Mouse (Mus musculus): ENCODE measurements around the gene Slc22a15.

The Slc22a15 gene

DNA sequence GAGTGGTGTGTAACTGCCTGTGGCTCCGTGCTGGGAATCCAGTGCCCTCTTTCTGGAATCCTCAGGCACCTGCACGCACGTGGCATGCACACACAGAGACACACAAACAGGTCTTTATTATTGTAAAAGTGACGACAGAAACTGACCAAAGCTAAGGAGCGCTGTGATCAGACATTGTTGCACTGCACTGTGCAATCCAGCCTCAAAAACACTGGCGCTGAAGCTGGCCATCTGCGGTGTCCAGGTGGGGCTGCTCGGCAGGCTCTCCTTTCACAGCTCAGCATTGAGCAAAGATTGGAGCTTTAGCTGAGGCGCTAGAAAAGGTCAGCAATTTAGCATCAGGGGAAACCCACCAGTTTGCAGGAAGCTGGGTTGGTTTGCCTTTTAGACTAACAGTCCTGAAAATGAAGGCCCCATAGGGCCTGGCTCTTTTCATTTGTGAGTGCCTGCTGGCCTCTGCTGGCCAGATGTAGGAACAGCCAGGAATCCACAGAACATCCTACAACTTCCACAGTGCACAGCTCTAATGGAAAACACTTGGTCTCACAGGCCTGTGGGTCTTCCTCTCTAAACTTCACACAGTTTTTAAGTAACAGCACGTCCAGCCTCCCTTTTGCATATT is 111.8 kb downstream of the Slc22a15 start:
- DNase-seq (ENCODE audit: low spot score in 2 of 2): peak; percentile 54 to 63

DNA sequence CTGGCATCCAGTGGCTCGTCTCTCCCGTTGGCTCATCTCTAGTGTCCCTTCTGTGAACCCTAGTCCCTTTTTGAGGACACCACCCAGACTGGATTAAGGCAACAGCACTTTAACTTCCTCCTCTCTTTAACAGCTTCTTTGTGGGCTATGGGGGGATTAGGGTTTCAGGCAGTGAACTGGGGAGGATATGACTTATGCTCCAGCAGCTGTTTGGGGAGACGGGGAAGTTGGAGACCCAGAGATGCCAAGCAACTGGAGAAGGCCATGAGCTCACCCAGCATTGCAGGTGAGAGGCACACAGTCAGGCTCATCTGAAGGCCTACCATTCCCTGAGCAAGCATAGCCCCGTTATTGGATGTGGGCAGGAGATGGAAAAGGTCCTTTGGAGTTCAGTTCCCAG is 112.3 kb downstream of the Slc22a15 start:
- DNase-seq (ENCODE audit: low spot score in 2 of 2): no peak

DNA sequence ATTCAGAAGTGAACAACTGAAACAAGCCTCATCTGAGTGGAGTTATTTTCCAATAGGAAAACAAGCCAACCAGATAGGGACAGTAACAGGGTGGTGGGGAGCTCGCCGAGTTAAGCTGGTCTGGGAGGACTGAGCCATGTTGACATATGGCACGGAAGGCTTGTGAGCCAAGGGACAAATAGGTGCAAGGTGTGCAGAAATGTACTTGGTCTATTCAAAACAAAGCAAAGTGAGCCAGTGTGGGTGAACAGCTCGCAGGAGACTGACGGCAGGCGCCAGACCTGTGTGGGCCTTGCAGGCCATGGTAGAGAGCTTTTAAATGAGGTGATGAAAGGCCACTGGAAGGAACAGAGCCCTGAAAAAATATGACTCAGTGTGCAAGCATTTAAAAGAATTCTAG is 116.6 kb downstream of the Slc22a15 start:
- DNase-seq (ENCODE audit: low spot score in 2 of 2): no peak

DNA sequence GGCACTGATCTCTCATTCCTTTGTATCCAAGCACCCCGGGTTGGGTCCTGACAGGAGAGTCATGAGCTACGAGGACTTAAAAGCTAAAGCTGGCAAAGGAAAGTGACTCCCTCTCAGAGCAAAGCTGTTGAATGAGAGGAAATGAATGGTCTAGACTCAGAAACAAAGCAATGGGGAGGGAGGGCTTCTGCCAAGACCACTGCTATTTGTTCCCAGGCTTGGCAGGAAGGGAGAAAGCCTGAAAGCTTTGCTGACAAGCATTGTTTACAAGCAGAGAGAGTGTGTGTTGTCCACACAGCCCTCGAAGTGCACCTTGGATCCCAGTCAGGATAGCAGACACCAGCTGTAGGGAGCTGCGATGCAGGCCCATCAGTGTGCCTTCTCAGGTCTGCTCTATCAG is 117.3 kb downstream of the Slc22a15 start:
- DNase-seq (ENCODE audit: low spot score in 2 of 2): no peak

DNA sequence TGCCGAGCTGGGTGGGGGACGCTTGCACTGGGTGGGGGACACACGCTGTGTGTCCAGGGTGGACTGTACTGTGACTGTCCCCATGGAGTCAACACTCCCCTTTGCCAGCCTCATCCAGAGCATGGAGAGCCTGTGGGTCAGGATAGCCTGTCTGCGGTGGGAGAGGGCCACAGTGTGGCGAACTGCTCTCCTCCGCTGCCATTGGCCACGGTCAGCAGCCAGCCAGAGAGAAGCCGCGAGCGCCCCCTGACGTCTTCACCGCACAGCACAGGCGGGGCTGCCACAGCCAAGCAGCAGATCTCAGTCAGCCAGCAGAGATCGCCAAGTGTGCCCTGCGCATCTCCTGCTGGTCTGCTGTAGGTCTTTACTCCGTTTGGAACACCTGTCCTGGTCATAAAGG is 118.1 kb downstream of the Slc22a15 start:
- DNase-seq (ENCODE audit: low spot score in 2 of 2): peak; percentile 86 to 87

Measured in urinary bladder, postnatal 36 days (tissue).